Mouse (Mus musculus) heart, embryonic 13.5 days (tissue): ENCODE measurements at regions not wholly inside any gene's neighbourhood (a gene's known extent, or its start where the extent isn't known, plus 50 kb on each side); places are given as distances from the start of the nearest gene placed in this dataset.

Experiments used
- ATAC-seq: fragments of 200-750 bp; cut with Nextera tagmentation; 2 replicates; pipeline ENCODE4 v1.8.0; 2017; ENCODE audit warnings: moderate TSS enrichment; ENCODE audit not compliant: insufficient number of reproducible peaks, low FRiP score, low TSS enrichment; ENCODE audit errors: extremely low read depth
- H3K27ac ChIP-seq: fragments of 300-500 bp; sonication (generic); replicated peaks from 2 replicates; pipeline ENCODE4 v1.5.1; 2015; ENCODE audit warnings: moderate library complexity, mild to moderate bottlenecking, inconsistent platforms
- H3K27me3 ChIP-seq: fragments of 300-500 bp; sonication (generic); replicated peaks from 2 replicates; pipeline ENCODE4 v1.6.1; 2015; ENCODE audit warnings: mild to moderate bottlenecking, inconsistent platforms
- H3K36me3 ChIP-seq: fragments of 300-500 bp; sonication (generic); 2 replicates; pipeline ENCODE4 v1.6.1; 2015; ENCODE audit warnings: mild to moderate bottlenecking, inconsistent platforms
- H3K4me1 ChIP-seq: fragments of 300-500 bp; sonication (generic); 2 replicates; pipeline ENCODE4 v1.6.1; 2015; ENCODE audit warnings: inconsistent platforms
- H3K4me2 ChIP-seq: fragments of 300-500 bp; sonication (generic); 2 replicates; pipeline ENCODE4 v1.6.1; 2015; ENCODE audit warnings: inconsistent platforms, mild to moderate bottlenecking, moderate library complexity
- H3K4me3 ChIP-seq: fragments of 300-500 bp; sonication (generic); 2 replicates; pipeline ENCODE4 v1.5.1; 2015; ENCODE audit warnings: moderate library complexity, mild to moderate bottlenecking, inconsistent platforms
- H3K9ac ChIP-seq: fragments of 300-500 bp; sonication (generic); 2 replicates; pipeline ENCODE4 v1.6.1; 2015; ENCODE audit warnings: inconsistent platforms, mild to moderate bottlenecking, moderate library complexity
- H3K9me3 ChIP-seq: fragments of 300-500 bp; sonication (generic); 2 replicates; pipeline ENCODE4 v1.6.1; 2016; ENCODE audit warnings: inconsistent platforms
- WGBS: fragments of 180-500 bp; shearing (Covaris S2); methylation state at CpG from one replicate; pipeline ENCODE4 v1.1.7; 2015; ENCODE audit warnings: mixed read lengths; 5-methylcytosine and 5-hydroxymethylcytosine counted together

GRCm38 (mm10) chr9:115656994-115657713 is 252.1 kb upstream of the Gadl1 start:
- Histone ChIP-seq H3K9ac (no peak overlapping the region), H3K9me3 (no peaks in the 10 kb centered on the region), H3K27ac (0 out of 2 replicates have a peak overlapping the region, but pooled peaks have one; percentile 9), H3K4me3 (no peak overlapping the region), H3K4me1 (peaks cover 7% of the 10 kb centered on the region; the same call in 1 of the 2 replicates), H3K27me3 (no peaks in the 10 kb centered on the region), H3K4me2 (no peak overlapping the region), H3K36me3 (no peaks in the 10 kb centered on the region)
- no peak for ATAC-seq
- 40% methylated on average over 4 of the region's 4 CpGs for WGBS

GRCm38 (mm10) chr9:115658477-115658876 is 250.8 kb upstream of the Gadl1 start:
- H3K4me3 ChIP-seq = no peak overlapping the region
- 76% methylated on average over 5 of the region's 5 CpGs for WGBS
- no peak for ATAC-seq
- H3K4me1 ChIP-seq = peaks cover 7% of the 10 kb centered on the region; the same call in 1 of the 2 replicates
- no peak overlapping the region for H3K9ac ChIP-seq
- H3K4me2 ChIP-seq = no peak overlapping the region
- H3K27me3 ChIP-seq = no peaks in the 10 kb centered on the region
- H3K27ac ChIP-seq = no peak overlapping the region
- no peaks in the 10 kb centered on the region for H3K36me3 ChIP-seq
- no peaks in the 10 kb centered on the region for H3K9me3 ChIP-seq

- no peak overlapping the region for H3K4me2 ChIP-seq
- no peak overlapping the region for H3K9ac ChIP-seq
- no peak overlapping the region for H3K4me3 ChIP-seq
- 65% methylated on average over 1 of the region's 1 CpGs for WGBS
- no peak overlapping the region for H3K27ac ChIP-seq
- H3K27me3 ChIP-seq = no peaks in the 10 kb centered on the region
- no peak for ATAC-seq
- H3K9me3 ChIP-seq = no peaks in the 10 kb centered on the region
- H3K4me1 ChIP-seq = peaks cover 14% of the 10 kb centered on the region
- no peaks in the 10 kb centered on the region for H3K36me3 ChIP-seq
Measured at GRCm38 (mm10) chr9:115660371-115660770, 248.9 kb upstream of the Gadl1 start.

GRCm38 (mm10) chr9:115661834-115662425 is 247.3 kb upstream of the Gadl1 start:
- no peak overlapping the region for H3K4me2 ChIP-seq
- WGBS = 61% methylated on average over 5 of the region's 5 CpGs
- H3K27ac ChIP-seq = no peak overlapping the region
- no peaks in the 10 kb centered on the region for H3K9me3 ChIP-seq
- no peaks in the 10 kb centered on the region for H3K36me3 ChIP-seq
- no peak overlapping the region for H3K4me3 ChIP-seq
- H3K27me3 ChIP-seq = no peaks in the 10 kb centered on the region
- peaks cover 19% of the 10 kb centered on the region for H3K4me1 ChIP-seq
- no peak overlapping the region for H3K9ac ChIP-seq
- no peak for ATAC-seq

GRCm38 (mm10) chr9:115665337-115666004 is 243.8 kb upstream of the Gadl1 start:
- Histone ChIP-seq H3K27ac (peak overlapping the region; percentile 68), H3K4me1 (peaks cover 14% of the 10 kb centered on the region), H3K4me3 (no peak overlapping the region), H3K27me3 (no peaks in the 10 kb centered on the region), H3K36me3 (no peaks in the 10 kb centered on the region), H3K4me2 (no peak overlapping the region), H3K9me3 (no peaks in the 10 kb centered on the region), H3K9ac (no peak overlapping the region)
- no peak; the same call in 1 of the 2 replicates for ATAC-seq
- WGBS = 46% methylated on average over 5 of the region's 5 CpGs

GRCm38 (mm10) chr9:115666530-115666929 is 242.7 kb upstream of the Gadl1 start:
- ATAC-seq = no peak
- Histone ChIP-seq H3K27ac (peak overlapping the region; percentile 68), H3K4me1 (peaks cover 14% of the 10 kb centered on the region), H3K27me3 (no peaks in the 10 kb centered on the region), H3K9me3 (no peaks in the 10 kb centered on the region), H3K9ac (no peak overlapping the region), H3K4me3 (no peak overlapping the region), H3K4me2 (no peak overlapping the region), H3K36me3 (no peaks in the 10 kb centered on the region)
- WGBS = 77% methylated on average over 3 of the region's 3 CpGs

GRCm38 (mm10) chr9:115680703-115681576 is 228.3 kb upstream of the Gadl1 start:
- 34% methylated on average over 9 of the region's 9 CpGs for WGBS
- peaks cover 14% of the 10 kb centered on the region for H3K4me1 ChIP-seq
- H3K4me2 ChIP-seq = no peak overlapping the region
- no peak overlapping the region for H3K9ac ChIP-seq
- H3K27me3 ChIP-seq = no peaks in the 10 kb centered on the region
- no peak overlapping the region for H3K4me3 ChIP-seq
- 0 out of 2 replicates have a peak, but pooled peaks cover 2% of the 10 kb centered on the region for H3K9me3 ChIP-seq
- H3K36me3 ChIP-seq = no peaks in the 10 kb centered on the region
- H3K27ac ChIP-seq = peak overlapping the region; percentile 70
- peak; percentile 46; the same call in 1 of the 2 replicates for ATAC-seq

GRCm38 (mm10) chr9:115681841-115682240 is 227.4 kb upstream of the Gadl1 start:
- H3K4me2 ChIP-seq = no peak overlapping the region
- no peaks in the 10 kb centered on the region for H3K27me3 ChIP-seq
- peaks cover 9% of the 10 kb centered on the region; the same call in 1 of the 2 replicates for H3K9me3 ChIP-seq
- no peaks in the 10 kb centered on the region for H3K36me3 ChIP-seq
- ATAC-seq = no peak
- H3K4me3 ChIP-seq = no peak overlapping the region
- peaks cover 14% of the 10 kb centered on the region for H3K4me1 ChIP-seq
- H3K9ac ChIP-seq = no peak overlapping the region
- H3K27ac ChIP-seq = peak overlapping the region; percentile 70; the same call in 1 of the 2 replicates
- 70% methylated on average over 9 of the region's 9 CpGs for WGBS

- Histone ChIP-seq H3K4me3 (no peak overlapping the region), H3K9ac (no peak overlapping the region), H3K4me1 (peaks cover 14% of the 10 kb centered on the region), H3K9me3 (peaks cover 7% of the 10 kb centered on the region; the same call in 1 of the 2 replicates), H3K27ac (no peak overlapping the region), H3K4me2 (no peak overlapping the region), H3K27me3 (no peaks in the 10 kb centered on the region), H3K36me3 (no peaks in the 10 kb centered on the region)
- no peak for ATAC-seq
Measured at GRCm38 (mm10) chr9:115683951-115684350, 225.3 kb upstream of the Gadl1 start.

GRCm38 (mm10) chr9:115686605-115687004 is 222.7 kb upstream of the Gadl1 start:
- no peaks in the 10 kb centered on the region for H3K36me3 ChIP-seq
- no peak for ATAC-seq
- H3K9ac ChIP-seq = no peak overlapping the region
- WGBS = 84% methylated on average over 5 of the region's 5 CpGs
- H3K27me3 ChIP-seq = no peaks in the 10 kb centered on the region
- H3K4me2 ChIP-seq = no peak overlapping the region
- H3K27ac ChIP-seq = no peak overlapping the region
- H3K4me1 ChIP-seq = peaks cover 8% of the 10 kb centered on the region; the same call in 1 of the 2 replicates
- peaks cover 7% of the 10 kb centered on the region; the same call in 1 of the 2 replicates for H3K9me3 ChIP-seq
- H3K4me3 ChIP-seq = no peak overlapping the region

- H3K4me1 ChIP-seq = 0 out of 2 replicates have a peak, but pooled peaks cover 5% of the 10 kb centered on the region
- no peak overlapping the region for H3K4me3 ChIP-seq
- 49% methylated on average over 2 of the region's 2 CpGs for WGBS
- no peak overlapping the region for H3K27ac ChIP-seq
- no peak overlapping the region for H3K4me2 ChIP-seq
- no peaks in the 10 kb centered on the region for H3K9me3 ChIP-seq
- H3K27me3 ChIP-seq = no peaks in the 10 kb centered on the region
- no peaks in the 10 kb centered on the region for H3K36me3 ChIP-seq
- H3K9ac ChIP-seq = no peak overlapping the region
- no peak for ATAC-seq
Measured at GRCm38 (mm10) chr9:115692837-115693236, 216.4 kb upstream of the Gadl1 start.
